ENCODE assay signal across 10 mouse cellular contexts in genomic region chr11:5782199-5782944, GRCm38 (mm10). TPM values are rescaled to one million over a fixed set of nuclear protein-coding genes. Genes with fewer than 3 reads are reported as not detected.
DNase-seq lines count a peak whose midpoint lies in the region; ATAC-seq and TF ChIP-seq lines count a peak whose summit lies in the region.
"Had no signal": no experiment of that assay in that cellular context is flagged by ENCODE, and none has a peak within 500 bp of the region (broad histone marks: within the 10 kb centered on the region; RNA-seq: fewer than 3 reads in every experiment).

No protein-coding gene starts in this region.

- no peak for ATAC-seq in heart, embryonic 13.5 days (ENCODE audit: extremely low read depth, insufficient number of reproducible peaks, low FRiP score, low TSS enrichment)
- ATAC-seq: forebrain, embryonic 16.5 days had no signal

- no peaks in the 10 kb centered on the region for H3K27me3 ChIP-seq in heart, embryonic 13.5 days (replicated peaks)
- H3K27me3 ChIP-seq in thymus, adult 2 months (ENCODE audit: control insufficient read depth, insufficient read depth, low read length), result no peaks in the 10 kb centered on the region

- no peaks in the 10 kb centered on the region for H3K9me3 ChIP-seq in heart, embryonic 13.5 days

- H3K4me1 ChIP-seq in heart, embryonic 13.5 days, result peaks cover 13% of the 10 kb centered on the region; the same call in 1 of the 2 replicates
- 0 out of 2 replicates have a peak, but pooled peaks cover under 1% of the 10 kb centered on the region for H3K4me1 ChIP-seq in thymus, adult 2 months (replicated peaks; ENCODE audit: control insufficient read depth, insufficient read depth, low read length)

- DNase-seq in heart, postnatal 14 days, result no peak
- peak; percentile 19 for DNase-seq in thymus, postnatal 25 days
- no peak for DNase-seq in thymus, adult 2 months
- DNase-seq in large intestine, adult 2 months (ENCODE audit: low read depth, low spot score), result peak; percentile 75
- no peak for DNase-seq in ovary, postnatal 36 days (ENCODE audit: low spot score)
- DNase-seq in left cerebral cortex, adult 11 months (ENCODE audit: low spot score), result no peak
- no peak for DNase-seq in cerebellum, adult 11 months

- H3K36me3 ChIP-seq in heart, embryonic 13.5 days, result peaks cover 19% of the 10 kb centered on the region
- no peaks in the 10 kb centered on the region for H3K36me3 ChIP-seq in thymus, adult 2 months (ENCODE audit: control insufficient read depth, insufficient read depth, low read length)

- no peak for TF ChIP-seq POLR2A in thymus, adult 2 months (IDR thresholded peaks at IDR 0.05; ENCODE audit: control insufficient read depth, extremely low read depth, insufficient read depth, low read length, poor library complexity)

- H3K27ac ChIP-seq in heart, embryonic 13.5 days (replicated peaks), result no peak overlapping the region
- H3K27ac ChIP-seq in thymus, adult 2 months (ENCODE audit: control insufficient read depth, insufficient read depth, low read length), result no peak overlapping the region
- H3K27ac ChIP-seq: macrophage had no signal

- no peak for TF ChIP-seq CTCF in thymus, adult 2 months (IDR thresholded peaks at IDR 0.05; ENCODE audit: borderline replicate concordance, control insufficient read depth, extremely low read depth, insufficient read depth, low read length, poor library complexity)

- intact Hi-C loops in heart, postnatal 14 days (cut with DNase I), result no loop called here

- no peak overlapping the region for H3K4me2 ChIP-seq in heart, embryonic 13.5 days

- 40% methylated on average over 8 of the region's 8 CpGs for WGBS in heart, embryonic 13.5 days
- 79% methylated on average over 8 of the region's 8 CpGs for WGBS in thymus, adult 2 months
- 25% methylated on average over 8 of the region's 8 CpGs for WGBS in large intestine, adult 2 months

- H3K4me3 ChIP-seq in heart, embryonic 13.5 days, result no peak overlapping the region
- no peak overlapping the region for H3K4me3 ChIP-seq in thymus, adult 2 months (ENCODE audit: control insufficient read depth, insufficient read depth, low read length)

- H3K9ac ChIP-seq in heart, embryonic 13.5 days, result 0 out of 2 replicates have a peak overlapping the region, but pooled peaks have one; percentile 2

RNA-seq across cellular contexts. Expression of gene Dbnl, which starts 5.9 kb away (rescaled TPM):
- 85.7 and 86.0 TPM in 2 replicates for polyA plus RNA-seq in heart, embryonic 13.5 days (2015; fragmentation: Nextera tagmentation; extraction: Ambion mirVana)
- total RNA-seq in heart, postnatal 14 days (2021), result 10 to 100 TPM; 27.3 to 30.5 TPM
- polyA plus RNA-seq in thymus, adult 2 months (2012; rRNA removed), result 121 and 136 TPM in 2 replicates
- polyA plus RNA-seq in large intestine, adult 2 months (2012; rRNA removed), result 122 and 136 TPM in 2 replicates

RNA-seq across cellular contexts. Expression of gene Urgcp, which starts 20.2 kb away (rescaled TPM):
- polyA plus RNA-seq in heart, embryonic 13.5 days (2015; fragmentation: Nextera tagmentation; extraction: Ambion mirVana), result 26.6 and 30.0 TPM in 2 replicates
- 10 to 100 TPM; 55.6 to 66.5 TPM for total RNA-seq in heart, postnatal 14 days (2021)
- polyA plus RNA-seq in thymus, adult 2 months (2012; rRNA removed), result 22.2 and 22.4 TPM in 2 replicates
- polyA plus RNA-seq in large intestine, adult 2 months (2012; rRNA removed), result 26.0 and 34.9 TPM in 2 replicates

RNA-seq across cellular contexts. Expression of gene Pgam2, which starts 21.2 kb away (rescaled TPM):
- polyA plus RNA-seq in heart, embryonic 13.5 days (2015; fragmentation: Nextera tagmentation; extraction: Ambion mirVana), result 801 and 908 TPM in 2 replicates
- 100 to 1,000 TPM; 796 to 815 TPM for total RNA-seq in heart, postnatal 14 days (2021)
- 11.1 and 38.2 TPM in 2 replicates for polyA plus RNA-seq in thymus, adult 2 months (2012; rRNA removed)
- polyA plus RNA-seq in large intestine, adult 2 months (2012; rRNA removed), result 0.91 and 1.3 TPM in 2 replicates
- polyA plus RNA-seq: macrophage had no signal

RNA-seq across cellular contexts. Expression of gene Polm, which starts 55.4 kb away (rescaled TPM):
- 5.8 and 6.9 TPM in 2 replicates for polyA plus RNA-seq in heart, embryonic 13.5 days (2015; fragmentation: Nextera tagmentation; extraction: Ambion mirVana)
- 1 to 10 TPM; 4.2 to 5.0 TPM for total RNA-seq in heart, postnatal 14 days (2021)
- polyA plus RNA-seq in thymus, adult 2 months (2012; rRNA removed), result 56.8 and 63.9 TPM in 2 replicates
- polyA plus RNA-seq in large intestine, adult 2 months (2012; rRNA removed), result 30.8 and 41.7 TPM in 2 replicates

Comparison
In these comparisons a context has a peak if more than half of its experiments do, and no peak if none do; other contexts are left out.
1. DNase-seq: peak in thymus, postnatal 25 days (single experiment) and large intestine, adult 2 months (single experiment); none in heart, postnatal 14 days (0 of 2), thymus, adult 2 months (single experiment), ovary, postnatal 36 days (single experiment), left cerebral cortex, adult 11 months (single experiment) and cerebellum, adult 11 months (single experiment).
2. RNA of gene Pgam2, which starts 21.2 kb away (polyA plus RNA-seq): 801 to 908 TPM in heart, embryonic 13.5 days; 11.1 to 38.2 TPM in thymus, adult 2 months and 0.91 to 1.3 TPM in large intestine, adult 2 months; every median in the first group is over 10 times any median in the second.